Mouse (Mus musculus) ovary, adult 10 weeks (tissue): ENCODE measurements around the gene Fam234a. TPM values are rescaled to one million over a fixed set of nuclear protein-coding genes. Genes with fewer than 3 reads are reported as not detected.

Source experiments
- polyA plus RNA-seq: library from polyadenylated mRNA; stranded (reverse); fragments of 350-450 nt; fragmentation: Illumina TruSeq; extraction: RNeasy Lipid Tissue Mini Kit (QIAGEN cat#74804); gene quantifications from one replicate; pipeline ENCODE4 v1.2.3, GENCODE M21; 2014

Fam234a gene
- polyA plus RNA-seq: 37.1 TPM

GRCm38 (mm10) chr17:26244101-26244841 lies at the start of gene Fam234a:
TSS of gene Fam234a (minus strand) at chr17:26244242.

GRCm38 (mm10) chr17:26252539-26253251 lies 8.7 kb upstream of the Fam234a start, which contains the start of gene Luc7l:
TSS of gene Luc7l (plus strand) at chr17:26252896.

GRCm38 (mm10) chr17:26207686-26208085 lies 36.4 kb downstream of the Fam234a start, which contains the start of gene Arhgdig:
TSS of gene Arhgdig (minus strand) at chr17:26207786.

GRCm38 (mm10) chr17:26202737-26203136 lies 41.3 kb downstream of the Fam234a start, which contains the start of gene Rgs11:
TSS of gene Rgs11 (plus strand) at chr17:26202951.

GRCm38 (mm10) chr17:26198892-26199291 lies 45.1 kb downstream of the Fam234a start, which contains the start of gene Pdia2:
TSS of gene Pdia2 (minus strand) at chr17:26199087.

Other genes starting within 250 kb of the Fam234a start
- gene Rab11fip3, start 174.7 kb downstream of the Fam234a start, polyA plus RNA-seq: 2.5 TPM
- 15.7 TPM for gene Decr2, start 153.9 kb downstream of the Fam234a start, polyA plus RNA-seq
- gene Nme4, start 148.6 kb downstream of the Fam234a start, polyA plus RNA-seq: 2.2 TPM
- 0.88 TPM for gene Tmem8, start 130.9 kb downstream of the Fam234a start, polyA plus RNA-seq
- 7.3 TPM for gene Mrpl28, start 120.7 kb downstream of the Fam234a start, polyA plus RNA-seq
- gene Axin1, start 105.6 kb downstream of the Fam234a start, polyA plus RNA-seq: 22.3 TPM
- gene Pdia2, start 45.2 kb downstream of the Fam234a start, polyA plus RNA-seq: not detected
- gene Rgs11, start 41.3 kb downstream of the Fam234a start, polyA plus RNA-seq: 0.43 TPM
- 0.74 TPM for gene Arhgdig, start 36.5 kb downstream of the Fam234a start, polyA plus RNA-seq
- gene Luc7l, start 8.7 kb upstream of the Fam234a start, polyA plus RNA-seq: 70.7 TPM
- gene Neurl1b, start 170.6 kb upstream of the Fam234a start, polyA plus RNA-seq: 0.54 TPM